Mouse (Mus musculus) CH12.LX (cell line): ENCODE measurements around the gene Ncor2.

Experiments
- HCFC1 ChIP-seq: IDR thresholded peaks from 2 replicates; pipeline ENCODE4 v1.6.1; 2012; ENCODE audit warnings: low read depth, mild to moderate bottlenecking, inconsistent platforms, low read length, improper control_type of control experiment
- MAX ChIP-seq: IDR thresholded peaks from 2 replicates; pipeline ENCODE4 v1.6.1; 2011; ENCODE audit warnings: low read length, improper control_type of control experiment
- NRF1 ChIP-seq: IDR thresholded peaks from 2 replicates; pipeline ENCODE4 v1.6.1; 2014; ENCODE audit warnings: low read depth, mild to moderate bottlenecking, inconsistent platforms, low read length, improper control_type of control experiment, moderate library complexity
- POLR2A ChIP-seq: IDR thresholded peaks from 2 replicates; pipeline ENCODE4 v1.6.1; 2011; ENCODE audit warnings: low read depth, mild to moderate bottlenecking, improper control_type of control experiment, low read length

DNA sequence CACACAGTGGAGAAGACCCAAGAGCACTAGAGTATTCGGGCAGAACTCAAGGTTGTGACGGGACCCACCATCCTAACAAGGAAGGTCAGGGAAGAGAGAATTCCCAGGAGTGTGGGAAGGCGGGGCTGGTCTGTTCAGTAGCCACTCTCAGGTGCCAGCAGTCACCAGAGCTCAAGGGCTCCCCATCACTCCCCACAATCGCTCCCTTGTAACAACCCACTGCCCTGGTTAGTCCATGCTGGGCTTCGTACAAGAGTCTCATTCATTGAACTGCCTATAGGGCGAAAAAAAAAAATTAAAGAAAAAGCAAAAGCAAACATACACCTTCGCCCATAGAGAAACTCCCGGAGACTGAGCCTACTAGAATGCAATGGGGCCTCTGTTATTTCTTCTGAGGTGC, 186.7 kb downstream of the Ncor2 start:
- TF ChIP-seq HCFC1 (no peak), POLR2A (no peak), NRF1 (no peak), MAX (no peak)
